Mouse (Mus musculus) midbrain, embryonic 14.5 days (tissue): ENCODE measurements around the gene Mapk7. TPM values are rescaled to one million over a fixed set of nuclear protein-coding genes. Genes with fewer than 3 reads are reported as not detected.

Source experiments
- ATAC-seq: fragments of 200-750 bp; cut with Nextera tagmentation; 2 replicates; pipeline ENCODE4 v1.8.0; 2017; ENCODE audit warnings: moderate number of reproducible peaks, moderate library complexity; ENCODE audit not compliant: low FRiP score, low TSS enrichment
- DNase-seq: peaks from one replicate; pipeline ENCODE4 v3.0.0-alpha.2; 2015
- H3K27ac ChIP-seq: fragments of 300-500 bp; sonication (generic); replicated peaks from 2 replicates; pipeline ENCODE4 v1.5.1; 2014; ENCODE audit warnings: mild to moderate bottlenecking, low read depth, low read length, moderate library complexity
- H3K27me3 ChIP-seq: fragments of 300-500 bp; sonication (generic); 2 replicates; pipeline ENCODE4 v1.6.1; 2014; ENCODE audit warnings: low read length, control low read depth, mixed read lengths; ENCODE audit not compliant: control insufficient read depth, insufficient read depth
- H3K36me3 ChIP-seq: fragments of 300-500 bp; sonication (generic); 2 replicates; pipeline ENCODE4 v1.6.1; 2014; ENCODE audit warnings: low read length, control low read depth; ENCODE audit not compliant: control insufficient read depth, insufficient read depth
- H3K4me1 ChIP-seq: fragments of 300-500 bp; sonication (generic); 2 replicates; pipeline ENCODE4 v1.6.1; 2014; ENCODE audit warnings: mild to moderate bottlenecking, antibody characterized with exemption, low read length, control low read depth; ENCODE audit not compliant: control insufficient read depth, insufficient read depth
- H3K4me2 ChIP-seq: fragments of 300-500 bp; sonication (generic); 2 replicates; pipeline ENCODE4 v1.6.1; 2014; ENCODE audit warnings: mild to moderate bottlenecking, low read length, moderate library complexity
- H3K4me3 ChIP-seq: fragments of 300-500 bp; sonication (generic); replicated peaks from 2 replicates; pipeline ENCODE4 v1.5.1; 2014; ENCODE audit warnings: low read depth, low read length
- H3K9ac ChIP-seq: fragments of 300-500 bp; sonication (generic); replicated peaks from 2 replicates; pipeline ENCODE4 v1.6.1; 2014; ENCODE audit warnings: mild to moderate bottlenecking, low read length, moderate library complexity
- H3K9me3 ChIP-seq: fragments of 300-500 bp; sonication (generic); 2 replicates; pipeline ENCODE4 v1.6.1; 2016; ENCODE audit warnings: low read length, control low read depth, mixed read lengths; ENCODE audit not compliant: control insufficient read depth
- WGBS: fragments of 180-500 bp; shearing (Covaris S2); extraction: QIAGEN DNeasy Blood & Tissue Kit; methylation state at CpG from one replicate; pipeline ENCODE4 v1.1.7; 2014; 5-methylcytosine and 5-hydroxymethylcytosine counted together
- polyA plus RNA-seq: library from polyadenylated mRNA; unstranded; fragments of >200 nt; fragmentation: Nextera tagmentation; extraction: Ambion mirVana; gene quantifications from 2 replicates; pipeline ENCODE4 v1.2.1, GENCODE M21; 2014

The Mapk7 gene
- polyA plus RNA-seq, 1 experiment from 2014 or later: 58.5 TPM

DNA sequence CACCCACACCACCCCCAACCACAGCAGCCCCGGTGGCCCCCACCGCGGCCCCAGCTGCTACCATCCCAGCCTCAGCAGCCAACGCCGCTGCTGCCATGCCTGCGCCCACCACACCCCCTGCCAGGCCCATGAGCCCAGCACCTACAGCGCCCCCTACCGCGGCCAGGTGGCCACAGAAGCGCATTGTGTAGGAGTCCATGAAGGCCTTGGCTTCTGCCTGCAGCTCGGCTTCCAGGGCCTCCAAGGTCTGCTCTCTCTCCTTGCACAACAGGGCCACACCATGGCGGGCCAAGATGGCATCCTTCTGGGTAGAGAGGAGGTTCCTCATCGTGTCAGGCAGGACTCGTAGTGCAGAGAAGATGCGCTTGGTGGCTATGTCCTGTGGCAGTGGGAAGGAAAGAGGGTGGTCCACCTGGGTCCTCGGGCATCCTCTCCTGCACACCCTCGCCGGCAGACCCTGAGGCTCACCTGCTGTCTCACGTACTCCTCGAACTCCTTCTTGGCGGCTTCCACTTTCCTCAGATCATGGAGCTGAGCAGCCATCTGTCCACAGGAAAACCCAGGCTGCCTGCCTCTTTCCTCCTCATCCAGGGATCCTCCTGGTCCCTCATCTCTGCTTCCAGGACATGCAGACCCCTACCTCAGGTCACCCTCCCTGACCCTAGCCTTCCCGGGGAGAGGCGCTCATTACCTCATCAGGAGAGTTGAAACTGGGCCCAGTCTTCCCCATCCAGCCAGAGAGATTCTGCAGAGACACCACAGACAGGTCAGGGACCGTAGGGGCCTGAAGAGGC, 44.5 kb downstream of the Mapk7 start:
- H3K9ac ChIP-seq: no peak overlapping the region
- DNase-seq: no peak
- no peak overlapping the region for H3K27ac ChIP-seq
- peaks cover 24% of the 10 kb centered on the region for H3K4me1 ChIP-seq
- H3K4me2 ChIP-seq: no peak overlapping the region
- ATAC-seq: peak; percentile 46; the same call in 1 of the 2 replicates
- H3K9me3 ChIP-seq: no peaks in the 10 kb centered on the region
- no peaks in the 10 kb centered on the region for H3K27me3 ChIP-seq
- no peaks in the 10 kb centered on the region for H3K36me3 ChIP-seq
- H3K4me3 ChIP-seq: no peak overlapping the region
- 74% methylated on average over 24 of the region's 24 CpGs for WGBS

DNA sequence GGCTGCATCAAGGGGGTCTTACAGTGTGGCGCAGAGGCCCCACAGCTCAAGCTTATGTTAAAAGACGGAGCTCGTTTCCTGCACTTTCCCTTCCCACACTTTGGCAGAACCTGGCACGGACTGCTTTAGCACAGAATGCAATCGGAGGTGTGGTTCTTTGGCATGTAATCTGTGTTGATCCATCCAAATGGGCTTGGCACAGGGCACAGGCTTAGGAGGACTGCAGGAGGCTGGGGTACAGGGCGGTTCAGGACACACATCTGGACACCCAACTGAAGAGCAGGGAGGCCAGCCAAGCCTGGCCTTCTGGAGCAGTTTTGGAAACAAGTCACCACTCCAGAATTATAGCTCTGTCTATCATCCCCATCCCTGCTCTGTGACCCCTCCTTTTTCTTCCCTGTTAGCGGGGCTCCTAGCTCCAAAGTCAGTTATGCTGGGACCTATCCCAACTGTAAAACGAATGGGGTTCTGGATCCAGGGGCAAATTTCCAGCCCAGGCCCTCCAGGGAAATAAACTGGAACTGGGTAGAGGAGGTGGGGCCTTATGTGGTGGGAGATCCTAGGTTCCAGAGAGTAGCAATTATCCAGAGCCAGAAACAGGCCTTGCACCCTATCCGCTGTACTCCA, 45.5 kb downstream of the Mapk7 start:
- H3K27ac ChIP-seq: no peak overlapping the region
- H3K9ac ChIP-seq: no peak overlapping the region
- WGBS: 74% methylated on average over 9 of the region's 9 CpGs
- H3K9me3 ChIP-seq: no peaks in the 10 kb centered on the region
- no peak overlapping the region for H3K4me2 ChIP-seq
- no peak overlapping the region for H3K4me3 ChIP-seq
- DNase-seq: peak; percentile 13
- ATAC-seq: no peak
- H3K36me3 ChIP-seq: no peaks in the 10 kb centered on the region
- H3K4me1 ChIP-seq: peaks cover 18% of the 10 kb centered on the region
- H3K27me3 ChIP-seq: no peaks in the 10 kb centered on the region

DNA sequence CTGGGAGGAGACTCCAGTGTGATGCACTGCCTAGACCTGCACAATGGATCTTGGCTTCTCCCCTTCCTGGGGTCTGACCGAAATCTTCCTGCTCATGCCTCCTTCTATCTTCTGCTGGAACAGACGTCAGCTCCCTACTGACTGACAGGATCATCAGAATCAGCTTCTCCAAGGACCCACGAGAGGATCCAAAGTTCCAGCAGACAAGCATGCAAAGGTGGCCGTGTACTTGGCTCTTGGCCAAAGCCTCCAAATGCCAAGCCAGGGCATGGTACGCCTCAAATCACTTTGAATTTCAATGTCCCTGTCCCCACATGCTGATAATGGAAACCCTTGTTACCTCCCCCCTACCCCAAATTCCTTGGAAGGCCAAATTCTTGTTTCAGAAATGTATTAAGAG, 46.2 kb downstream of the Mapk7 start:
- WGBS: 39% methylated on average over 5 of the region's 5 CpGs
- no peaks in the 10 kb centered on the region for H3K9me3 ChIP-seq
- H3K27me3 ChIP-seq: no peaks in the 10 kb centered on the region
- no peak overlapping the region for H3K4me2 ChIP-seq
- no peak overlapping the region for H3K27ac ChIP-seq
- H3K36me3 ChIP-seq: no peaks in the 10 kb centered on the region
- no peak overlapping the region for H3K4me3 ChIP-seq
- ATAC-seq (no peak), DNase-seq (peak; percentile 43)
- H3K9ac ChIP-seq: no peak overlapping the region
- peaks cover 12% of the 10 kb centered on the region for H3K4me1 ChIP-seq

DNA sequence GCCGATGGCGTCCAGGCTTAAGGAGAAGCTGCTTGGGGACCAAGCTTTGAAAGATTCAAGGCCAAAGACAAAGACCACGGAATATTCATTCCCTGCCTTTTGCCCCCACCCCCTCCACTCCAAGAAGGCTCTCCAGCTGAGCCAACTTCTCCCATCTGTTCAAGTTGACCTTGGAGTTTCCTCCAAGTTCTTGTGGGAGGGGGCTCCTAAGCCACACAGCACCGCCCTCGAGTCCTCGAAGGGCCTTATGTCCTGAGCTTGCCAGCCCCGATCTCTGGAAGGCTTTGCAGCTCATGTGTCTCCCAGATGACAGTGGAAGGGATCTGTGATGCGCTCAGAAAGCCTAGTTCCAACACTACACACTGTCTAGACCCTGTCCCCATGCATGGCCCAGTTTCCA, 46.9 kb downstream of the Mapk7 start:
- DNase-seq (no peak), ATAC-seq (no peak)
- Histone ChIP-seq H3K9me3 (no peaks in the 10 kb centered on the region), H3K4me1 (0 out of 2 replicates have a peak, but pooled peaks cover 6% of the 10 kb centered on the region), H3K36me3 (no peaks in the 10 kb centered on the region), H3K4me3 (no peak overlapping the region), H3K27me3 (no peaks in the 10 kb centered on the region), H3K27ac (no peak overlapping the region), H3K9ac (no peak overlapping the region), H3K4me2 (no peak overlapping the region)
- WGBS: 83% methylated on average over 8 of the region's 8 CpGs

DNA sequence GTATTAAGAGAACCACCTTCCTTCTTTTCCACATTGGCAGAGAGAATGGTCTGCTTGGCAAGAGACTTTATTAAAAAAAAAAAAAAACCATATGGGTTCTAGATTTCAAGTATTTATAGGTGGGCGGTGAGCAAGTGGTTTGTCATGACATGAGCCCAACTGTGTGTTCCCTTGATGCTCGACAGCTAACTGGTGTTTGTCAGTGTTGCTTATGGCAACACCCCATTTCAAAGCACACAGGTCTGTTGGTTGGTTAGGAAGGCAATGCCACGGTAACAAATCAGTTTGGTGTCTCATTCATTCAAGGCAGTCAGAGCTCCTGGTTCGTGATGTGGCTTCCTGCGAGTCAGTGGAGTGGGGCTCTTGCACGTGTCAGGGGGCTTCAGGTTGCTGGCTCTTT, 50.4 kb downstream of the Mapk7 start:
- WGBS: 91% methylated on average over 6 of the region's 6 CpGs
- ATAC-seq: no peak

DNA sequence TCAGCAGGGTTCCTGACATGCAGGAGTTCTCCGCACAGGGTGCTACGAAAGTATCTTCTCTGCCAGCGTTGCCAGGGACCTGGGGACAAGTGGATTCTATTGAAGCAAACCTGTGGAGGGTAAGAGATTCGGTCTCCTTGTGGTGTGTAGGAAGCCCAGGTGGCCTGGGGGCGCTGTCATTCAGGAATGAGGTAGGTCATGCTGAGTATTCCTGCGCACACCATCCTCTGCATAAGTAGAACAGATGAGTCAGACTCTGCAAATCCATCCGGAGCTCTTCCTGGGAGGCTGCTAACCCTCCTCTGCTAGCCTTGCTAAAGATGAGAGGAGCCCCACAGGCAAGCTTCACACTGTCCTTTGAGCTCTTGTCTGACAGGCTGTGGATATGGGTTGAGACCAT, 52.5 kb downstream of the Mapk7 start:
- Histone ChIP-seq H3K9me3 (no peaks in the 10 kb centered on the region), H3K36me3 (no peaks in the 10 kb centered on the region), H3K27ac (no peak overlapping the region), H3K27me3 (no peaks in the 10 kb centered on the region), H3K4me3 (no peak overlapping the region), H3K4me1 (no peaks in the 10 kb centered on the region), H3K4me2 (no peak overlapping the region), H3K9ac (no peak overlapping the region)
- DNase-seq (no peak), ATAC-seq (no peak)
- 77% methylated on average over 7 of the region's 7 CpGs for WGBS

More for the DNA sequence above, 50.4 kb downstream of the Mapk7 start:
- Histone ChIP-seq H3K9ac (no peak overlapping the region), H3K4me2 (no peak overlapping the region), H3K36me3 (no peaks in the 10 kb centered on the region), H3K4me1 (0 out of 2 replicates have a peak, but pooled peaks cover 6% of the 10 kb centered on the region), H3K9me3 (no peaks in the 10 kb centered on the region), H3K27ac (no peak overlapping the region), H3K27me3 (no peaks in the 10 kb centered on the region), H3K4me3 (no peak overlapping the region)
- no peak for DNase-seq

DNA sequence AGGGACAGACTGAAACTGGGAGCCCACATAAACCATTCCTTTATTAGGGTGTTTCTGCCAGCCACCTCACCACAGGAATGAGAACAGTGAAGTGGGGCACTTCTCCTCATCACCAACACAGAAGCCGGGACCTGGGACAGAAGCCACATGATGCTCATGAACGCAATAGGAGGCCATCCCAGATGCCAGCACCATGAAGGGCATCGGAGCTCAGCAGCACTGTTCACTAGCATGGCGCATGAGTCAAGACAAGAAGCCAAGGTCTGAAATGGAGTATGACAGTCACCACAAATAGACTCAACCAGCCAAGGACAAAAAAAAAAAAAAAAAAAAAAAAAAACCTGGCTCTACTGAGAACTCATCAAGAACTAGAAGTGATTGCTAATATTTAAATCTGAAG, 53.8 kb downstream of the Mapk7 start:
- Histone ChIP-seq H3K4me1 (peaks cover under 1% of the 10 kb centered on the region; the same call in 1 of the 2 replicates), H3K27ac (no peak overlapping the region), H3K27me3 (no peaks in the 10 kb centered on the region), H3K9me3 (no peaks in the 10 kb centered on the region), H3K4me3 (no peak overlapping the region), H3K9ac (no peak overlapping the region), H3K36me3 (no peaks in the 10 kb centered on the region), H3K4me2 (no peak overlapping the region)
- DNase-seq: no peak
- no peak for ATAC-seq
- WGBS: 95% methylated on average over 4 of the region's 4 CpGs

DNA sequence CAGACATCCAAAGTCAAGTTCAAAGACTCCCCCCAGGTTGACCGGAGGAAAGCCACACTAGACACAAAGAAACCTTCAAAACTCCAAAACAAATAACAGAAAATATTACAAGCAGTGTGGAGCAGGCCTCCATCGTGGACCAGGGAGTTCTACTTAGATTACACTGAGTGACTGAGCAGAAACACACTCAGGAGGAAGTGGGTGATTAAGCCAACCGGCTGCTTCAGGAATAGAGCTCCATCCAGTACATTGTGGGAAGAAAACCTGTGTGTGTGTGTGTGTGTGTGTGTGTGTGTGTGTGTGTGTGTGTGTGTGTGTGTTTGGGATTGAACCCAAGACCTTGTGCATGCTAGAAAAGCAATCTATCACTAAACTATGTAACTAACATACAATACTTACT, 55.0 kb downstream of the Mapk7 start:
- 78% methylated on average over 3 of the region's 3 CpGs for WGBS
- DNase-seq (no peak), ATAC-seq (no peak)
- H3K4me3 ChIP-seq: no peak overlapping the region
- H3K36me3 ChIP-seq: no peaks in the 10 kb centered on the region
- H3K4me2 ChIP-seq: no peak overlapping the region
- no peak overlapping the region for H3K27ac ChIP-seq
- no peaks in the 10 kb centered on the region for H3K9me3 ChIP-seq
- no peak overlapping the region for H3K9ac ChIP-seq
- no peaks in the 10 kb centered on the region for H3K27me3 ChIP-seq
- H3K4me1 ChIP-seq: peaks cover 11% of the 10 kb centered on the region; the same call in 1 of the 2 replicates
